ENCODE assay signal across 8 mouse cellular contexts in genomic region chr19:45047935-45048643, GRCm38 (mm10). TPM values are rescaled to one million over a fixed set of nuclear protein-coding genes. Genes with fewer than 3 reads are reported as not detected.
A peak's percentile ranks its signal among the peaks of the same experiment; 100 is the strongest.
DNase-seq lines count a peak whose midpoint lies in the region; ATAC-seq and TF ChIP-seq lines count a peak whose summit lies in the region.

No protein-coding gene starts in this region.

- WGBS in neural tube, embryonic 11.5 days = 60% methylated on average over 11 of the region's 11 CpGs
- 58% methylated on average over 11 of the region's 11 CpGs for WGBS in embryonic facial prominence, embryonic 11.5 days
- WGBS in heart, embryonic 12.5 days = 28% methylated on average over 11 of the region's 11 CpGs
- WGBS in kidney, postnatal 0 days = 22% methylated on average over 11 of the region's 11 CpGs
- 23% methylated on average over 11 of the region's 11 CpGs for WGBS in midbrain, postnatal 0 days
- 7% methylated on average over 11 of the region's 11 CpGs for WGBS in thymus, adult 2 months

- H3K4me3 ChIP-seq in neural tube, embryonic 11.5 days (ENCODE audit: low read depth, low read length) = peak overlapping the region; percentile 41
- H3K4me3 ChIP-seq in embryonic facial prominence, embryonic 11.5 days (ENCODE audit: low read depth, low read length) = peak overlapping the region; percentile 50
- peak overlapping the region; percentile 63 for H3K4me3 ChIP-seq in heart, embryonic 12.5 days
- peak overlapping the region; percentile 52 for H3K4me3 ChIP-seq in kidney, postnatal 0 days (replicated peaks; ENCODE audit: low read depth, low read length)
- H3K4me3 ChIP-seq in midbrain, postnatal 0 days (ENCODE audit: low read depth, low read length) = peak overlapping the region; percentile 57
- H3K4me3 ChIP-seq in thymus, adult 2 months (ENCODE audit: control insufficient read depth, insufficient read depth, low read length) = peak overlapping the region; percentile 76

- H3K27me3 ChIP-seq in neural tube, embryonic 11.5 days (ENCODE audit: control insufficient read depth, insufficient read depth, low read length) = peaks cover 20% of the 10 kb centered on the region
- H3K27me3 ChIP-seq in embryonic facial prominence, embryonic 11.5 days (ENCODE audit: control insufficient read depth, insufficient read depth, low read length) = peaks cover 11% of the 10 kb centered on the region
- H3K27me3 ChIP-seq in heart, embryonic 12.5 days (replicated peaks) = peaks cover 34% of the 10 kb centered on the region
- 0 out of 2 replicates have a peak, but pooled peaks cover 4% of the 10 kb centered on the region for H3K27me3 ChIP-seq in kidney, postnatal 0 days (ENCODE audit: insufficient read depth, low read length)
- no peaks in the 10 kb centered on the region for H3K27me3 ChIP-seq in midbrain, postnatal 0 days (ENCODE audit: insufficient read depth, low read length)
- H3K27me3 ChIP-seq in thymus, adult 2 months (ENCODE audit: control insufficient read depth, insufficient read depth, low read length) = no peaks in the 10 kb centered on the region; the same call in 1 of the 2 replicates

- no peaks in the 10 kb centered on the region for H3K36me3 ChIP-seq in neural tube, embryonic 11.5 days (ENCODE audit: control insufficient read depth, insufficient read depth, low read length)
- no peaks in the 10 kb centered on the region; the same call in 1 of the 2 replicates for H3K36me3 ChIP-seq in embryonic facial prominence, embryonic 11.5 days (replicated peaks; ENCODE audit: control insufficient read depth, insufficient read depth, low read depth, low read length)
- H3K36me3 ChIP-seq in heart, embryonic 12.5 days = peaks cover 34% of the 10 kb centered on the region
- H3K36me3 ChIP-seq in kidney, postnatal 0 days (ENCODE audit: insufficient read depth, low read length) = peaks cover 18% of the 10 kb centered on the region; the same call in 1 of the 2 replicates
- peaks cover 33% of the 10 kb centered on the region for H3K36me3 ChIP-seq in midbrain, postnatal 0 days (ENCODE audit: insufficient read depth, low read length)
- H3K36me3 ChIP-seq in thymus, adult 2 months (ENCODE audit: control insufficient read depth, insufficient read depth, low read length) = peaks cover 6% of the 10 kb centered on the region; the same call in 1 of the 2 replicates

- 0 out of 2 replicates have a peak overlapping the region, but pooled peaks have one; percentile 42 for H3K27ac ChIP-seq in neural tube, embryonic 11.5 days (ENCODE audit: low read depth, low read length)
- H3K27ac ChIP-seq in embryonic facial prominence, embryonic 11.5 days (replicated peaks; ENCODE audit: low read depth, low read length) = peak overlapping the region; percentile 31; the same call in 1 of the 2 replicates
- peak overlapping the region; percentile 93 for H3K27ac ChIP-seq in heart, embryonic 12.5 days (ENCODE audit: poor library complexity, severe bottlenecking)
- peak overlapping the region; percentile 93 for H3K27ac ChIP-seq in kidney, postnatal 0 days
- H3K27ac ChIP-seq in midbrain, postnatal 0 days (ENCODE audit: low read depth, low read length) = peak overlapping the region; percentile 94
- peak overlapping the region; percentile 88 for H3K27ac ChIP-seq in thymus, adult 2 months (ENCODE audit: control insufficient read depth, insufficient read depth, low read length)

- TF ChIP-seq CTCF in kidney, postnatal 0 days (IDR thresholded peaks at IDR 0.05; ENCODE audit: low read depth) = no peak
- no peak for TF ChIP-seq CTCF in midbrain, postnatal 0 days (IDR thresholded peaks at IDR 0.05)
- TF ChIP-seq CTCF in thymus, adult 2 months (IDR thresholded peaks at IDR 0.05; ENCODE audit: borderline replicate concordance, control insufficient read depth, extremely low read depth, insufficient read depth, low read length, poor library complexity) = no peak

- H3K4me1 ChIP-seq in neural tube, embryonic 11.5 days (ENCODE audit: control insufficient read depth, insufficient read depth, low read length) = peaks cover 5% of the 10 kb centered on the region
- H3K4me1 ChIP-seq in embryonic facial prominence, embryonic 11.5 days (ENCODE audit: control insufficient read depth, insufficient read depth, low read length) = peaks cover 13% of the 10 kb centered on the region
- peaks cover 28% of the 10 kb centered on the region for H3K4me1 ChIP-seq in heart, embryonic 12.5 days (replicated peaks)
- peaks cover 14% of the 10 kb centered on the region for H3K4me1 ChIP-seq in kidney, postnatal 0 days (replicated peaks; ENCODE audit: insufficient read depth, low read length)
- H3K4me1 ChIP-seq in midbrain, postnatal 0 days (ENCODE audit: insufficient read depth, low read length) = peaks cover 5% of the 10 kb centered on the region; the same call in 1 of the 2 replicates
- peaks cover 21% of the 10 kb centered on the region for H3K4me1 ChIP-seq in thymus, adult 2 months (replicated peaks; ENCODE audit: control insufficient read depth, insufficient read depth, low read length)

- peak overlapping the region; percentile 73 for H3K4me2 ChIP-seq in neural tube, embryonic 11.5 days (ENCODE audit: low read depth)
- H3K4me2 ChIP-seq in embryonic facial prominence, embryonic 11.5 days (ENCODE audit: low read depth, low read length) = peak overlapping the region; percentile 85
- H3K4me2 ChIP-seq in heart, embryonic 12.5 days = peak overlapping the region; percentile 83
- H3K4me2 ChIP-seq in kidney, postnatal 0 days (ENCODE audit: low read length) = peak overlapping the region; percentile 91
- H3K4me2 ChIP-seq in midbrain, postnatal 0 days (ENCODE audit: low read depth, low read length, poor library complexity, severe bottlenecking) = peak overlapping the region; percentile 77

- H3K9me3 ChIP-seq in neural tube, embryonic 11.5 days (ENCODE audit: control insufficient read depth, low read length) = no peaks in the 10 kb centered on the region
- no peaks in the 10 kb centered on the region for H3K9me3 ChIP-seq in embryonic facial prominence, embryonic 11.5 days (replicated peaks; ENCODE audit: control insufficient read depth, low read length)
- no peaks in the 10 kb centered on the region for H3K9me3 ChIP-seq in heart, embryonic 12.5 days (replicated peaks)
- H3K9me3 ChIP-seq in kidney, postnatal 0 days (replicated peaks; ENCODE audit: low read length) = no peaks in the 10 kb centered on the region
- H3K9me3 ChIP-seq in midbrain, postnatal 0 days (ENCODE audit: low read length) = no peaks in the 10 kb centered on the region

- H3K9ac ChIP-seq in neural tube, embryonic 11.5 days (ENCODE audit: low read length) = peak overlapping the region; percentile 56
- H3K9ac ChIP-seq in embryonic facial prominence, embryonic 11.5 days (replicated peaks; ENCODE audit: low read length) = peak overlapping the region; percentile 69
- H3K9ac ChIP-seq in heart, embryonic 12.5 days = peak overlapping the region; percentile 79
- H3K9ac ChIP-seq in kidney, postnatal 0 days (ENCODE audit: low read depth, low read length) = peak overlapping the region; percentile 64
- peak overlapping the region; percentile 68 for H3K9ac ChIP-seq in midbrain, postnatal 0 days (replicated peaks; ENCODE audit: low read length, poor library complexity, severe bottlenecking)

- DNase-seq in neural tube, embryonic 11.5 days (ENCODE audit: low spot score) = no peak
- no peak for DNase-seq in neural tube, embryonic 10.5 days (ENCODE audit: extremely low spot score, low spot score)
- DNase-seq in embryonic facial prominence, embryonic 11.5 days (ENCODE audit: low spot score) = no peak
- DNase-seq in kidney, postnatal 0 days (ENCODE audit: low spot score) = peak; percentile 78
- peak; percentile 52 for DNase-seq in liver
- DNase-seq in midbrain, postnatal 0 days (ENCODE audit: low spot score) = peak; percentile 70
- peak; percentile 59 for DNase-seq in thymus, adult 2 months

- TF ChIP-seq POLR2A in thymus, adult 2 months (IDR thresholded peaks at IDR 0.05; ENCODE audit: control insufficient read depth, extremely low read depth, insufficient read depth, low read length, poor library complexity) = no peak

- ATAC-seq in neural tube, embryonic 11.5 days (ENCODE audit: insufficient read depth, low FRiP score, low TSS enrichment) = peak; percentile 36
- peak; percentile 64 for ATAC-seq in embryonic facial prominence, embryonic 11.5 days (replicated peaks; ENCODE audit: insufficient number of reproducible peaks, low FRiP score, low TSS enrichment, low read depth)
- ATAC-seq in heart, embryonic 12.5 days (ENCODE audit: insufficient number of reproducible peaks, low FRiP score) = peak; percentile 76
- peak; percentile 47 for ATAC-seq in kidney, postnatal 0 days (replicated peaks; ENCODE audit: low FRiP score, low read depth)
- peak; percentile 65 for ATAC-seq in midbrain, postnatal 0 days (ENCODE audit: low FRiP score)

RNA-seq across cellular contexts. Expression of gene Sfxn3, which starts 0.8 kb away (rescaled TPM):
- 23.3 and 24.0 TPM in 2 replicates for polyA plus RNA-seq in neural tube, embryonic 11.5 days (2014; fragmentation: Nextera tagmentation; extraction: Ambion mirVana)
- 14.7 and 15.4 TPM in 2 replicates for polyA plus RNA-seq in embryonic facial prominence, embryonic 11.5 days (2014; fragmentation: Nextera tagmentation; extraction: Ambion mirVana)
- 20.4 and 21.3 TPM in 2 replicates for polyA plus RNA-seq in heart, embryonic 12.5 days (2016; fragmentation: Nextera tagmentation; extraction: Ambion mirVana)
- polyA plus RNA-seq in kidney, postnatal 0 days (2015; fragmentation: Nextera tagmentation; extraction: Ambion mirVana) = 28.4 and 29.0 TPM in 2 replicates
- total RNA-seq in midbrain, postnatal 0 days (2014; rRNA removed) = 72.2 and 85.8 TPM in 2 replicates
- 101 and 102 TPM in 2 replicates for polyA plus RNA-seq in midbrain, postnatal 0 days (2015; fragmentation: Nextera tagmentation; extraction: Ambion mirVana)
- 46.9 and 61.1 TPM in 2 replicates for polyA plus RNA-seq in thymus, adult 2 months (2012; rRNA removed)

RNA-seq across cellular contexts. Expression of gene Pdzd7, which starts 2.6 kb away (rescaled TPM):
- polyA plus RNA-seq in neural tube, embryonic 11.5 days (2014; fragmentation: Nextera tagmentation; extraction: Ambion mirVana) = 0.57 and 0.81 TPM in 2 replicates
- polyA plus RNA-seq in embryonic facial prominence, embryonic 11.5 days (2014; fragmentation: Nextera tagmentation; extraction: Ambion mirVana) = 0.21 and 0.41 TPM in 2 replicates
- 0.09 and 0.18 TPM in 2 replicates for polyA plus RNA-seq in heart, embryonic 12.5 days (2016; fragmentation: Nextera tagmentation; extraction: Ambion mirVana)
- polyA plus RNA-seq in kidney, postnatal 0 days (2015; fragmentation: Nextera tagmentation; extraction: Ambion mirVana) = 0.43 and 0.80 TPM in 2 replicates
- 5.9 and 7.2 TPM in 2 replicates for total RNA-seq in midbrain, postnatal 0 days (2014; rRNA removed)
- polyA plus RNA-seq in midbrain, postnatal 0 days (2015; fragmentation: Nextera tagmentation; extraction: Ambion mirVana) = 2.9 and 3.4 TPM in 2 replicates
- polyA plus RNA-seq in thymus, adult 2 months (2012; rRNA removed) = 0.33 and 0.47 TPM in 2 replicates

RNA-seq across cellular contexts. Expression of gene Kazald1, which starts 27.0 kb away (rescaled TPM):
- 0.50 and 0.87 TPM in 2 replicates for polyA plus RNA-seq in neural tube, embryonic 11.5 days (2014; fragmentation: Nextera tagmentation; extraction: Ambion mirVana)
- 2.9 and 6.5 TPM in 2 replicates for polyA plus RNA-seq in embryonic facial prominence, embryonic 11.5 days (2014; fragmentation: Nextera tagmentation; extraction: Ambion mirVana)
- 2.9 and 3.0 TPM in 2 replicates for polyA plus RNA-seq in heart, embryonic 12.5 days (2016; fragmentation: Nextera tagmentation; extraction: Ambion mirVana)
- polyA plus RNA-seq in kidney, postnatal 0 days (2015; fragmentation: Nextera tagmentation; extraction: Ambion mirVana) = 23.6 and 25.0 TPM in 2 replicates
- 0.94 and 2.2 TPM in 2 replicates for total RNA-seq in midbrain, postnatal 0 days (2014; rRNA removed)
- 2.2 and 2.3 TPM in 2 replicates for polyA plus RNA-seq in midbrain, postnatal 0 days (2015; fragmentation: Nextera tagmentation; extraction: Ambion mirVana)
- polyA plus RNA-seq in thymus, adult 2 months (2012; rRNA removed) = 4.6 and 7.9 TPM in 2 replicates

RNA-seq across cellular contexts. Expression of gene Lzts2, which starts 33.9 kb away (rescaled TPM):
- 52.8 and 57.5 TPM in 2 replicates for polyA plus RNA-seq in neural tube, embryonic 11.5 days (2014; fragmentation: Nextera tagmentation; extraction: Ambion mirVana)
- polyA plus RNA-seq in embryonic facial prominence, embryonic 11.5 days (2014; fragmentation: Nextera tagmentation; extraction: Ambion mirVana) = 53.2 and 57.8 TPM in 2 replicates
- 58.3 and 58.5 TPM in 2 replicates for polyA plus RNA-seq in heart, embryonic 12.5 days (2016; fragmentation: Nextera tagmentation; extraction: Ambion mirVana)
- 58.6 and 69.5 TPM in 2 replicates for polyA plus RNA-seq in kidney, postnatal 0 days (2015; fragmentation: Nextera tagmentation; extraction: Ambion mirVana)
- 32.8 and 40.4 TPM in 2 replicates for total RNA-seq in midbrain, postnatal 0 days (2014; rRNA removed)
- polyA plus RNA-seq in midbrain, postnatal 0 days (2015; fragmentation: Nextera tagmentation; extraction: Ambion mirVana) = 12.9 TPM in 2 replicates
- 37.6 and 41.2 TPM in 2 replicates for polyA plus RNA-seq in thymus, adult 2 months (2012; rRNA removed)

RNA-seq across cellular contexts. Expression of gene Mrpl43, which starts 41.8 kb away (rescaled TPM):
- 65.3 and 80.6 TPM in 2 replicates for polyA plus RNA-seq in neural tube, embryonic 11.5 days (2014; fragmentation: Nextera tagmentation; extraction: Ambion mirVana)
- 62.9 and 66.8 TPM in 2 replicates for polyA plus RNA-seq in embryonic facial prominence, embryonic 11.5 days (2014; fragmentation: Nextera tagmentation; extraction: Ambion mirVana)
- polyA plus RNA-seq in heart, embryonic 12.5 days (2016; fragmentation: Nextera tagmentation; extraction: Ambion mirVana) = 60.1 and 66.8 TPM in 2 replicates
- 78.9 and 79.9 TPM in 2 replicates for polyA plus RNA-seq in kidney, postnatal 0 days (2015; fragmentation: Nextera tagmentation; extraction: Ambion mirVana)
- total RNA-seq in midbrain, postnatal 0 days (2014; rRNA removed) = 55.7 and 87.6 TPM in 2 replicates
- 98.8 and 105 TPM in 2 replicates for polyA plus RNA-seq in midbrain, postnatal 0 days (2015; fragmentation: Nextera tagmentation; extraction: Ambion mirVana)
- polyA plus RNA-seq in thymus, adult 2 months (2012; rRNA removed) = 121 and 137 TPM in 2 replicates

Comparison
In these comparisons a context has a peak if more than half of its experiments do, and no peak if none do; other contexts are left out.
1. DNase-seq: peak in kidney, postnatal 0 days (single experiment), liver (single experiment), midbrain, postnatal 0 days (single experiment) and thymus, adult 2 months (single experiment); none in neural tube, embryonic 11.5 days (single experiment), neural tube, embryonic 10.5 days (single experiment) and embryonic facial prominence, embryonic 11.5 days (single experiment).
2. H3K27ac ChIP-seq: peak in every context shown above with its lines; median percentile 94 in midbrain, postnatal 0 days; 93 in heart, embryonic 12.5 days; 93 in kidney, postnatal 0 days; 88 in thymus, adult 2 months; 42 in neural tube, embryonic 11.5 days; 31 in embryonic facial prominence, embryonic 11.5 days.
3. Peak in every context shown above with its lines, with median percentiles within 50 percentile points of each other: ATAC-seq, H3K4me2 ChIP-seq, H3K4me3 ChIP-seq and H3K9ac ChIP-seq.